Mouse (Mus musculus) neutrophil, adult 83 days (primary cell): Measurements from ENCODE around the gene Sdf2l1. TPM values are rescaled to one million over a fixed set of nuclear protein-coding genes. Genes with fewer than 3 reads are reported as not detected.

Source experiments
- total RNA-seq, 2 experiments: library from RNA; stranded (reverse); gene quantifications; one replicate each; pipeline ENCODE4 v1.2.4; 2023

Gene Sdf2l1
- 10 to 100 TPM; 46.3 to 53.3 TPM for total RNA-seq

GRCm38 (mm10) chr16:17132089-17132905, at the start of gene Sdf2l1:
Gene Sdf2l1 (minus strand): TSS chr16:17132383.

DNA sequence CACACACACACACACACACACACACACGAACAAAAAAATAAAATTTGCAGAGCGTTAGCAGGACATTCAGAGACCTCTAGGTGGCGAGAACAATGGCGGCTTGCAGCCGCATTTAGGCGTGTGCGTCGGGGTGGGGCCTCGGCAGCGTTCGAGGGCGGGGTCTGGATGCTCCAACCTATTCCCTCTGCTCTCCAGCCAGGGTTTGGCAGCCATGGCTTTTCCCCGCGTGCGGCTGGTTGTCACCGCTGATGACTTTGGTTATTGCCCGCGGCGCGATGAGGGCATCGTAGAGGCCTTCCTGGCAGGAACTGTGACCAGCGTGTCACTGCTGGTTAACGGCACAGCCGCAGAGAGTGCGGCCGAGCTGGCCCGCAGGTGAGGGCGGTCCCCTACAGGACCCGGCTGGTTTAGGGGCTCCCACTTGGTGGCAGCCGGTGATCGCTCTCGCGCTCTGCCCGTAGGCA, 14.6 kb upstream of the Sdf2l1 start, which contains the start of gene Ccdc116:
TSS of gene Ccdc116 (minus strand) at position 458 of the 464 bp plus-strand sequence.

DNA sequence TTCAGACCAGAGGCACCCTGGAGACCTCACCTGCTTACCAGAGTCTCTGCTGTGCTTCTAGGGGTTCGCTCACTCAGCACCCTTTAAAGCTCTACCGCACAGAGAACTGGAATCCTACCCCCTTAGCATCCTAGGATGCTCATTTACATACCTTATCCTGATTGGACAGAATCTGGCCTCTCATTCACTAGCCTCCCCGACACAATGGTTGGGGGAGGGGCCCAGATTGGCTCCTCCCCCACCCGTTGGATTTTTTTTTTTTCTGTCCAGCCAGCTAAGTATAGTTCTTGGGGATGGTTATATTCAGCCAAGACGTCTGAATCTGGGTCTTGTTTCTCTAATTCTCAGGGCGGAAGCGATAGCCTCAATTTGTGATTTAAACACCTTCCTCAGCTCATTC, 12.2 kb upstream of the Sdf2l1 start, which contains the start of gene Ydjc:
TSS of gene Ydjc (plus strand) at position 283 of the 400 bp plus-strand sequence.

GRCm38 (mm10) chr16:17124871-17125520, 7.2 kb downstream of the Sdf2l1 start, which contains the start of gene 2610318N02Rik:
Gene 2610318N02Rik (minus strand): TSS chr16:17125167.

GRCm38 (mm10) chr16:17110771-17111743, 21.1 kb downstream of the Sdf2l1 start, which contains the start of gene Ppil2:
Gene Ppil2 (minus strand): TSS chr16:17111257.

Other genes starting within 250 kb of the Sdf2l1 start
- gene Ppm1f, start 235.9 kb downstream of the Sdf2l1 start, total RNA-seq = 1 to 10 TPM; 8.6 to 9.2 TPM
- 100 to 1,000 TPM; 108 to 112 TPM for gene Mapk1, start 149.0 kb downstream of the Sdf2l1 start, total RNA-seq
- gene Ypel1, start 62.7 kb downstream of the Sdf2l1 start, total RNA-seq = under 1 TPM; 0.20 to 0.33 TPM
- gene Ppil2, start 21.1 kb downstream of the Sdf2l1 start, total RNA-seq = 10 to 100 TPM; 71.4 to 76.8 TPM
- gene 2610318N02Rik, start 7.2 kb downstream of the Sdf2l1 start, total RNA-seq = 1 to 10 TPM; 5.9 to 8.9 TPM
- 1 to 10 TPM; 5.8 to 7.5 TPM for gene Ydjc, start 12.2 kb upstream of the Sdf2l1 start, total RNA-seq
- gene Ccdc116, start 14.8 kb upstream of the Sdf2l1 start, total RNA-seq = 1 to 10 TPM; 1.2 TPM
- 100 to 1,000 TPM; 149 to 154 TPM for gene Ube2l3, start 70.3 kb upstream of the Sdf2l1 start, total RNA-seq
- gene Rimbp3, start 76.2 kb upstream of the Sdf2l1 start, total RNA-seq = under 1 TPM; 0.07 to 0.33 TPM
- 1 to 10 TPM; 1.1 to 1.3 TPM for gene Hic2, start 101.2 kb upstream of the Sdf2l1 start, total RNA-seq
- gene Tmem191c, start 143.7 kb upstream of the Sdf2l1 start, total RNA-seq = 1 to 10 TPM; 3.1 to 3.8 TPM
- not detected for gene Serpind1, start 199.0 kb upstream of the Sdf2l1 start, total RNA-seq